Mouse (Mus musculus): ENCODE measurements at regions not wholly inside any gene's neighbourhood (a gene's known extent, or its start where the extent isn't known, plus 50 kb on each side); places are given as distances from the start of the nearest gene placed in this dataset.

- DNase-seq (ENCODE audit: low spot score) = no peak
Measured at GRCm38 (mm10) chr15:93961950-93962349, 366.3 kb upstream of the Prickle1 start.

- no peak for DNase-seq (ENCODE audit: low spot score)
Measured at GRCm38 (mm10) chr15:93959931-93960330, 364.2 kb upstream of the Prickle1 start.

GRCm38 (mm10) chr15:93958086-93958485, 362.4 kb upstream of the Prickle1 start:
- DNase-seq (ENCODE audit: low spot score) = no peak

GRCm38 (mm10) chr15:93956801-93957200, 361.1 kb upstream of the Prickle1 start:
- no peak for DNase-seq (ENCODE audit: low spot score)

GRCm38 (mm10) chr15:93953548-93953947, 357.9 kb upstream of the Prickle1 start:
- no peak for DNase-seq (ENCODE audit: low spot score)

- DNase-seq (ENCODE audit: low spot score) = no peak
Measured at GRCm38 (mm10) chr15:93950441-93950840, 354.8 kb upstream of the Prickle1 start.

GRCm38 (mm10) chr15:93948902-93949301, 353.2 kb upstream of the Prickle1 start:
- no peak for DNase-seq (ENCODE audit: low spot score)

- DNase-seq (ENCODE audit: low spot score) = no peak
Measured at GRCm38 (mm10) chr15:93943545-93943944, 347.9 kb upstream of the Prickle1 start.

GRCm38 (mm10) chr15:93932971-93933496, 337.3 kb upstream of the Prickle1 start:
- DNase-seq (ENCODE audit: low spot score) = no peak

GRCm38 (mm10) chr15:93926842-93927241, 331.2 kb upstream of the Prickle1 start:
- DNase-seq (ENCODE audit: low spot score) = no peak

GRCm38 (mm10) chr15:93926262-93926661, 330.6 kb upstream of the Prickle1 start:
- DNase-seq (ENCODE audit: low spot score) = no peak

GRCm38 (mm10) chr15:93921457-93922234, 326.0 kb upstream of the Prickle1 start:
- no peak for DNase-seq (ENCODE audit: low spot score)

- no peak for DNase-seq (ENCODE audit: low spot score)
Measured at GRCm38 (mm10) chr15:93920996-93921395, 325.3 kb upstream of the Prickle1 start.

GRCm38 (mm10) chr15:93919577-93919976, 323.9 kb upstream of the Prickle1 start:
- DNase-seq (ENCODE audit: low spot score) = no peak

- DNase-seq (ENCODE audit: low spot score) = no peak
Measured at GRCm38 (mm10) chr15:93916856-93917255, 321.2 kb upstream of the Prickle1 start.

- no peak for DNase-seq (ENCODE audit: low spot score)
Measured at GRCm38 (mm10) chr15:93913462-93913861, 317.8 kb upstream of the Prickle1 start.

GRCm38 (mm10) chr15:93913041-93913440, 317.4 kb upstream of the Prickle1 start:
- DNase-seq (ENCODE audit: low spot score) = no peak

- no peak for DNase-seq (ENCODE audit: low spot score)
Measured at GRCm38 (mm10) chr15:93910981-93911431, 315.3 kb upstream of the Prickle1 start.

- DNase-seq (ENCODE audit: low spot score) = no peak
Measured at GRCm38 (mm10) chr15:93910158-93910557, 314.5 kb upstream of the Prickle1 start.

GRCm38 (mm10) chr15:93903671-93904603, 308.2 kb upstream of the Prickle1 start:
- DNase-seq (ENCODE audit: low spot score) = no peak

- DNase-seq (ENCODE audit: low spot score) = no peak
Measured at GRCm38 (mm10) chr15:93882826-93883225, 287.1 kb upstream of the Prickle1 start.

GRCm38 (mm10) chr15:93881276-93881675, 285.6 kb upstream of the Prickle1 start:
- DNase-seq (ENCODE audit: low spot score) = no peak

GRCm38 (mm10) chr15:93880302-93880701, 284.6 kb upstream of the Prickle1 start:
- DNase-seq (ENCODE audit: low spot score) = no peak

Data from layer of hippocampus, adult 11-12 months (tissue).